Mouse (Mus musculus): Measurements from ENCODE around the gene Cox8c. TPM values are rescaled to one million over a fixed set of nuclear protein-coding genes. Genes with fewer than 3 reads are reported as not detected.

The Cox8c gene
- polyA plus RNA-seq, 1 experiment from 2014 or later: not detected

- Histone ChIP-seq H3K9me3 (replicated peaks) (no peaks in the 10 kb centered on the region), H3K4me3 (no peak overlapping the region), H3K27me3 (no peaks in the 10 kb centered on the region), H3K4me1 (replicated peaks) (no peaks in the 10 kb centered on the region), H3K9ac (no peak overlapping the region), H3K4me2 (no peak overlapping the region), H3K36me3 (no peaks in the 10 kb centered on the region), H3K27ac (no peak overlapping the region)
- no peak for ATAC-seq (replicated peaks; ENCODE audit: insufficient number of reproducible peaks, insufficient read depth, low FRiP score, low read depth)
- 84% methylated on average over 2 of the region's 2 CpGs for WGBS
Measured at GRCm38 (mm10) chr12:102916073-102916472, 17.0 kb downstream of the Cox8c start.

- 69% methylated on average over 4 of the region's 4 CpGs for WGBS
- Histone ChIP-seq H3K4me1 (replicated peaks) (no peaks in the 10 kb centered on the region), H3K9me3 (replicated peaks) (no peaks in the 10 kb centered on the region), H3K27me3 (no peaks in the 10 kb centered on the region), H3K36me3 (no peaks in the 10 kb centered on the region), H3K9ac (no peak overlapping the region), H3K4me3 (no peak overlapping the region), H3K4me2 (no peak overlapping the region), H3K27ac (no peak overlapping the region)
- ATAC-seq (replicated peaks; ENCODE audit: insufficient number of reproducible peaks, insufficient read depth, low FRiP score, low read depth): no peak
Measured at GRCm38 (mm10) chr12:102929764-102930163, 30.6 kb downstream of the Cox8c start.

- 59% methylated on average over 1 of the region's 1 CpGs for WGBS
- Histone ChIP-seq H3K4me3 (no peak overlapping the region), H3K27me3 (no peaks in the 10 kb centered on the region), H3K9me3 (replicated peaks) (no peaks in the 10 kb centered on the region), H3K4me1 (replicated peaks) (no peaks in the 10 kb centered on the region), H3K27ac (no peak overlapping the region), H3K4me2 (no peak overlapping the region), H3K9ac (no peak overlapping the region), H3K36me3 (no peaks in the 10 kb centered on the region)
- ATAC-seq (replicated peaks; ENCODE audit: insufficient number of reproducible peaks, insufficient read depth, low FRiP score, low read depth): no peak
Measured at GRCm38 (mm10) chr12:102930335-102930734, 31.2 kb downstream of the Cox8c start.

GRCm38 (mm10) chr12:102930789-102931188 lies 31.7 kb downstream of the Cox8c start:
- Histone ChIP-seq H3K27ac (no peak overlapping the region), H3K9ac (no peak overlapping the region)
- WGBS: 82% methylated on average over 7 of the region's 7 CpGs

GRCm38 (mm10) chr12:102935892-102936291 lies 36.8 kb downstream of the Cox8c start:
- no peaks in the 10 kb centered on the region for H3K36me3 ChIP-seq
- ATAC-seq (replicated peaks; ENCODE audit: insufficient number of reproducible peaks, insufficient read depth, low FRiP score, low read depth): no peak
- H3K9me3 ChIP-seq (replicated peaks): no peaks in the 10 kb centered on the region
- H3K4me1 ChIP-seq (replicated peaks): no peaks in the 10 kb centered on the region
- no peak overlapping the region for H3K4me3 ChIP-seq
- H3K9ac ChIP-seq: no peak overlapping the region
- no peak overlapping the region for H3K4me2 ChIP-seq
- no peaks in the 10 kb centered on the region for H3K27me3 ChIP-seq
- 47% methylated on average over 1 of the region's 1 CpGs for WGBS
- no peak overlapping the region for H3K27ac ChIP-seq

More at GRCm38 (mm10) chr12:102930789-102931188, 31.7 kb downstream of the Cox8c start:
- no peaks in the 10 kb centered on the region for H3K36me3 ChIP-seq
- H3K9me3 ChIP-seq (replicated peaks): no peaks in the 10 kb centered on the region
- no peak for ATAC-seq (replicated peaks; ENCODE audit: insufficient number of reproducible peaks, insufficient read depth, low FRiP score, low read depth)
- H3K4me3 ChIP-seq: no peak overlapping the region
- no peaks in the 10 kb centered on the region for H3K4me1 ChIP-seq (replicated peaks)
- no peaks in the 10 kb centered on the region for H3K27me3 ChIP-seq
- no peak overlapping the region for H3K4me2 ChIP-seq

GRCm38 (mm10) chr12:102945571-102945970 lies 46.5 kb downstream of the Cox8c start:
- WGBS: 81% methylated on average over 1 of the region's 1 CpGs
- Histone ChIP-seq H3K4me2 (no peak overlapping the region), H3K4me3 (no peak overlapping the region), H3K4me1 (replicated peaks) (peaks cover 14% of the 10 kb centered on the region), H3K9ac (no peak overlapping the region), H3K36me3 (no peaks in the 10 kb centered on the region), H3K9me3 (replicated peaks) (no peaks in the 10 kb centered on the region), H3K27me3 (peaks cover 22% of the 10 kb centered on the region), H3K27ac (no peak overlapping the region)
- no peak for ATAC-seq (replicated peaks; ENCODE audit: insufficient number of reproducible peaks, insufficient read depth, low FRiP score, low read depth)

GRCm38 (mm10) chr12:102947826-102948225 lies 48.7 kb downstream of the Cox8c start:
- no peak overlapping the region for H3K4me3 ChIP-seq
- no peak overlapping the region for H3K27ac ChIP-seq
- H3K4me1 ChIP-seq (replicated peaks): peaks cover 14% of the 10 kb centered on the region
- H3K4me2 ChIP-seq: no peak overlapping the region
- ATAC-seq (replicated peaks; ENCODE audit: insufficient number of reproducible peaks, insufficient read depth, low FRiP score, low read depth): no peak
- H3K36me3 ChIP-seq: no peaks in the 10 kb centered on the region
- no peaks in the 10 kb centered on the region for H3K9me3 ChIP-seq (replicated peaks)
- H3K9ac ChIP-seq: no peak overlapping the region
- WGBS: 21% methylated on average over 10 of the region's 10 CpGs
- H3K27me3 ChIP-seq: peaks cover 22% of the 10 kb centered on the region

- peak; percentile 65 for ATAC-seq (replicated peaks; ENCODE audit: insufficient number of reproducible peaks, insufficient read depth, low FRiP score, low read depth)
- under 1% methylated on average over 48 of the region's 48 CpGs for WGBS
Measured at GRCm38 (mm10) chr12:102948778-102949394, 49.8 kb downstream of the Cox8c start, which contains the start of gene Unc79. Gene Unc79, plus strand, starts transcription at chr12:102948859.

GRCm38 (mm10) chr12:102949395-102950208 lies 50.5 kb downstream of the Cox8c start:
- Histone ChIP-seq H3K36me3 (no peaks in the 10 kb centered on the region), H3K4me3 (peak overlapping the region; percentile 57), H3K9me3 (replicated peaks) (no peaks in the 10 kb centered on the region), H3K4me2 (peak overlapping the region; percentile 95), H3K27me3 (peaks cover 22% of the 10 kb centered on the region), H3K9ac (no peak overlapping the region), H3K4me1 (replicated peaks) (peaks cover 14% of the 10 kb centered on the region), H3K27ac (no peak overlapping the region)
- under 1% methylated on average over 42 of the region's 42 CpGs for WGBS
- ATAC-seq (replicated peaks; ENCODE audit: insufficient number of reproducible peaks, insufficient read depth, low FRiP score, low read depth): peak; percentile 79

More at GRCm38 (mm10) chr12:102948778-102949394, 49.8 kb downstream of the Cox8c start, which contains the start of gene Unc79:
- Histone ChIP-seq H3K4me2 (peak within 1 kb of the TSS; percentile 95), H3K36me3 (no peaks in the 10 kb centered on the region), H3K9me3 (replicated peaks) (no peaks in the 10 kb centered on the region), H3K4me1 (replicated peaks) (peaks cover 14% of the 10 kb centered on the region), H3K9ac (no peak within 1 kb of the TSS), H3K27ac (no peak within 1 kb of the TSS), H3K4me3 (peak within 1 kb of the TSS; percentile 57), H3K27me3 (peaks cover 22% of the 10 kb centered on the region)
